Mouse (Mus musculus): Measurements from ENCODE around the gene Tbl1xr1. TPM values are rescaled to one million over a fixed set of nuclear protein-coding genes. Genes with fewer than 3 reads are reported as not detected.

The Tbl1xr1 gene
- total RNA-seq, 2 experiments from 2014 or later = 11.9 to 53.7 TPM

DNA sequence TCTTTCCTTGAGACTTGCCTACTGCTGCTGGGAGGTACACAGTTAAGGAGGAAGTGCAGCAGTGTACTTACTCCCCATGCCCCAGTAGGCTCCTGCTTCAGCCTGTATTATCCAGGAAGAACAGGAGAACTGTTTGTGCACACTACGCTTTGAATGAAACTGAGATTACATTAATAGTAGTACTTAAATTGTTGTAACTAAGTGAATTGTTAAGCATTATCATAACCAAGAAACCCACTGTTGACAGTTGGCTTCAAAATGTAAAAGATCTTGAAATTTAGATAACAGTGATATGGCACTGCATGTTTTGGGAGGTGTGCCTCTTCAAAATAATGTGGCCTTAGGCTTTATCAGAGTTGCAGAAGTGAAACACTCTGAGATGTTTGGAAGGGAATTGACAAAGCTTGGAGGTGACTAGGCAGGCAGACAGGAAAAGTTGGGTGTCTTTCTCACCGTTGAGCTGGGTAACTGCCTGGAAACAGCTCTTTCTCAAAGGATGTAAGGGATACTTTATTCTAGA lies 62.2 kb downstream of the Tbl1xr1 start:
- no peak for ATAC-seq (replicated peaks; ENCODE audit: low FRiP score, poor library complexity, severe bottlenecking)

DNA sequence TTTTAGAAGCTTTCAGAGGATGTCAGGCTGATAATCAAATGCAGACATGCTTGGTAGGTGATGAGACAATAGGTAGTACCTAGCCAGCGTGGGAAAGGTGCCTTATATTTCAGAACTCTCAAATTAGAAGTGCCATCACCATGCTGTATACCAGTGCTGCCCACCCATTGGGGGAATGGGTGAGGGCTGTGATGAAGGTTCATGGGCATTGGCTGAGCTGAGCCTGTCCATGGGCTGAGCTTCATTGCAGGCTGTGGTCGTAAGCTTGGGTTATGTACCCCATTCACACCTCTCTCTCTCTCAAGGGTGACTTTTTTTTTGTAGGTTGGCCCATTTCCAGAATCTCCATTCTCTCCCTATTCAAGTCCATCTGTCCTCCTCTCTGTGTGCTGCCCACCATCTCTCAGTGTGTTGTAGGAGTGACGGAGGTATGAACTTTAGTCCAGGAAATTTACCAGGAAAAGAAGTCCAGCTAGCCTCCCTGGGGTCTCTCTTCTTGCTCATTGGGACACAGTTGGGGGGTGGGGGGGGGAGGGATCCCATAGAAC lies 63.7 kb downstream of the Tbl1xr1 start:
- no peak for ATAC-seq (replicated peaks; ENCODE audit: low FRiP score, poor library complexity, severe bottlenecking)

DNA sequence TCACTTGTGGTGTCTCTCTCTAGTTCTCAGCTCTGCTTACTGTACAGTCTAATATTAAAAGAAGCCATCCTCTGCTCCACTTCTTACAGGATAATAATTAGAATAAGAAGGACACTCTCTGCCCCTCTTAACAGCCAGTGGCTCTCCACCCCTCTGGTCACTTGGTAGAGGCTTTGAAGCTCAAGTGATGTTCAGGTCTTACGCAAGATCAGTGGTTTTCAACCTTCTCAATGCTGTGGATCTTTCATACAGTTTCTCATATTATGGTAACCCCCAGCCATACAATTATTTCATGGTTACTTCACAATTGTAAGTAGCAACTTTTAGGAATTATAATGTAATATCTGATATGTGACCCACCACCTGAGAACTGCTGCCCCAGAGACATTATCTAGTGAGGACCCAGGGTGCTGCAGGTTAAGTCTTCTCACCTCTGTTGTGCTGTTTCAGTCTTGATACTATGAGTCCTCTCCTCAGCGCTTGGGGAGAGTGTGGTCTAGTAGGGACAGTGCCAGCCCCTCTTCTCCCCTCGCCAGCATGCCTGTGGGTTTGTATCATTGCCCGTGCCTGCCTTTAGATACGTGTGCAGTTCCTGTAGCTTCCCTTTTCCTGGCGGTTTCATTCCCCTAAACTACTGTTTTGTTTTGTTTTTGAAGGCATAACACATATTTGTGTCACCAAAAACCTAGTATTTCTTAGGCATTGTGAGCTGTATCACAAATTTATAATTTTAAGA lies 65.7 kb downstream of the Tbl1xr1 start:
- ATAC-seq (replicated peaks; ENCODE audit: low FRiP score, poor library complexity, severe bottlenecking) = no peak

DNA sequence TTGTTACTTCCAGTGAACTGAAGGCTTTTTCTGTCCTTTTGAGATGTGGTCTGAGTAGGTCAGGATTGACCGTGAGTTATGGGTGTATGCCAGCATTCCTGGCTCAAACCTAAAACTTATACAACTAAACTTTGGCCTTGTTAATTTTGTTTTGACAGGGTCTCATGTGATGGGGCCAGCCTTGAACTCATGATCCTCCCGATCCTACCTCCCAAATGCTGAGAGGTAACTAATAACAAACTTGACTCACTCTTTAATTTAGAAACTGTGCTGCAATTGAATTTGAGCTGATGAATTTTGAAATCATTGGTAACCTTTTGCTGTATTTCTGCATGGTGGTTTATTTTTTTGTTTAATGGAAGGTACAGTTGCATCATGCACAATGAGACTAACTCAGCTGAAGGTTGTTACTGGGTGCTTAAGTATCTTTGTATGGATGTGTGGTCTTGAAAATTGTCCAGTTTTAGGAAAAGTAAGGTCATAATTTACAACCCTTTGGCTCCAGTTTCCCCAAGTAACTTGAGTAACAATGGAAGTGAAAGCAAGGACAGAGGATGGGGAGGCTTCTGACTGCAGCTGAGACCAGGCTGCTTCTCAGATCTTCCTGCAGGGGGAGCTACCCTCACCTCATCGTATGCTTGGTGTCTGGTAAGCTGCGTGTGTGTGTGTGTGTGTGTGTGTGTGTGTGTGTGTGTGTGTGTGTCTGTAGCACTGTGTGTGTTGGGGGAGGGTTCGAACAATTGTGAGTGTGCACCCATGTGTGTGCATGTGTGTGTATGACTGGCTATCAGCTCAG lies 66.6 kb downstream of the Tbl1xr1 start:
- ATAC-seq (replicated peaks; ENCODE audit: low FRiP score, poor library complexity, severe bottlenecking) = peak; percentile 64; the same call in 1 of the 2 replicates

DNA sequence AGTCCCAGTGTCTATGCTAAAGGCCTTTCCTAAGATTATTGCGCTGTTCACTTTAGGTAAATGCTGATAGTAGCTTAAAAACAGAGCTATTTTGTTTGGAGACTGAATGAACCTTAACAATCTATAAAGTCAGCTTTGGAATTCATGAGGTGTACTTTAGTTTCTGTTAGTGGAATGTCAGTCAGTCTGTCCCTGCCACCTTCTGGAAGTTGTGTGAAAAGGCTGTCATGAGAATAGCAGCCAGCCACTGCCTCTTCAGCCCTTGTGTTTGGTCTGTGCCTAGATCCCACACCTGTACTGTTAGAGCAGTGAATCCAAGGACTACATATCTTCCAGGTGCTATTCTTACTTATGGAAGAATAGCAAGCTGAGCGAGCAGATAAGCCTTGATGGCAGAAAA lies 67.8 kb downstream of the Tbl1xr1 start:
- ATAC-seq (replicated peaks; ENCODE audit: low FRiP score, poor library complexity, severe bottlenecking) = no peak

DNA sequence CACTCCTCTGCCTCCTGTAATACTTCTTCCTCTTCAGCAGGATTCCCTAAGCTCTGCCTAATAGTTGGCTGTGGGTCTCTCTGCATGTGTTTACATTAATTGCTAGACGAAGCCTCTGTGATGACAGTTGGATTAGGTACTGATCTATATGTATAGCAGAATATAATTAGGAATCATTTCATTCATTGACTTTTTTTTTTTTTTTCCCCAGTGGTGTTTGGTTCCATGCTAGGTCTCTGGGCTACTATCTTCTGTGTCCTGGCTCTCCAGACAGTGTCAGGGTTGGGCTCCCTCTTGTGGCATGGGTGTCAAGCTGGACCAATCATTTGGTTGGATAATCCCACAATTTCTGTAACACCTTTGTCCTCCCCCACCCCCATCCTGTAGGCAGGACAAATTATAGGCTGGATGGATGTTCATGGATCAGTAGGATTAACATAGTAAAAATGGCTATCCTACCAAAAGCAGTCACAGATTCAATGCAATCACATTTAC lies 71.0 kb downstream of the Tbl1xr1 start:
- ATAC-seq (replicated peaks; ENCODE audit: low FRiP score, poor library complexity, severe bottlenecking) = no peak

DNA sequence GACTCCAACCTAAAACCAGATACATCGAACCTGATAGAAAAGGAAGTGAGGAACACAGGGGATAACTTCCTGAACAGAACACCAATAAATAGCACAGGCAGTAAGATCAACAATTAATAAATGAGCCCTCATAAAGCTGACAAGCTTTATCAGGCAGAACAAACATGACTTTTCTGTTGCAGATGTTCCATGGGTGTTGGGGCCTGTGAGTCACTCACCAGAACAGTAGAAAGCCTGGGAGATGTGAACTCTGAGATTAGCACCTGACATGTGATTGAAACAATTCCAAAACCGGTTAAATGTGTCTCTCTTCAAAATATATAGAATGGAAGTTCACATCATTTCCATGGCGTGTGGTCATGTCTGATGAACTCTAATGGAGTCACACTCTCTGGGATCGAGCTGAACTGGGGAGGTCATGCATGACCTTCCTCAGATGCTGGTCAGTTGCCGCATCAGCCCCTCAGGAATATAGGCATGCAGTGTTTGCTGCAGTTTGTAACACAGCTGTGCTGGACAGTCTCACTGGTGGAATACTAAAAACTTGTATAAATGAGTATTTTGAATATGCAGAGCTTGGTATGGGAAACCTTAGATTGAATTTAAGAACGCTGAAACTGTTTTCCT lies 72.0 kb downstream of the Tbl1xr1 start:
- ATAC-seq (replicated peaks; ENCODE audit: low FRiP score, poor library complexity, severe bottlenecking) = no peak

DNA sequence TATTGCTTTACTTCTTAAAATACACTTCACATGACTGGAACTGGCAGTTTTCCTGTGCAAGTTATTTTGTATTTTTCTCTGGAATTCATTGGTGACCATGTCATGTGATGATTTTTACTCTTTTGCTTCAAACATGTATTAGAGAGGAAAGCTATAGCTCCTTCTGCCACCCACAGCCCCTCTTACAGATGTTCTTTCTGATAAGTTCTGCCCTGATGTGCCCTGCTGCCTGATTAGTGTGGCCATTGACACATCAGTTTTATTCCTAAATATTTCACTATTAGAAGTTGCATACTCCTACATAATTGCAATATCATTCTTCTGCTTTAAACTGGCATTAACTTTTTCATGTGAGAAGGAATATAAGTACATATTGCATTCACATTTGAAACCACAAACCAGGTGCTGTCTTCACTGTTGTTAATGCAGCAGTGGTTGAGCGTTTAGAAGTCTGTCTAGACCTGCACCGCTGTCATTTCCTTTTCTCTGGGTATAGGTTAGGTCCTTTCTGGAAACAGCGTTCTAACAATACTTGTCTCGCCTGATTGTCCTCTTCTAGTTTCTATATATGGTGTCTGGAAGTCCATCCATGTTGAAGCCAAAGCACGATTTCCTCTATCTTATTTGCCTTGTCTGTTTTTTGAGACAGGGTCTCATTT lies 74.5 kb downstream of the Tbl1xr1 start:
- no peak for ATAC-seq (replicated peaks; ENCODE audit: low FRiP score, poor library complexity, severe bottlenecking)

DNA sequence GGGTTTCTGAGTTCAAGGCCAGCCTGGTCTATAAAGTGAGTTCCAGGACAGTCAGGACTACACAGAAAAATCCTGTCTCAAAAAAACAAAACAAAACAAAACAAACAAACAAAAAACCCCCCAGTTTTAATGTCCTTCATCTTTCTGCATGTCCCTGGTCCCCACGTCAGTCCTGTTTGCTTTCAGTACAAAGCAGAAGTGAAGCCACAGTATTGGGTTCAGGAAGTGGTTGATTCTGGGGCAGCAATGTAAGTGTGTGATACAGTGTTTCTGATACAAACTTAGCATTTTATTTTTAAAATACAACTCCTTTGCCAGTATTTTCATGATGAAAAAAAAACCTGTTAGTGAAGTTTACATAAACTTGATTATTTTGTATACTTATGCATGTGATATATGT lies 76.3 kb downstream of the Tbl1xr1 start:
- no peak for ATAC-seq (replicated peaks; ENCODE audit: low FRiP score, poor library complexity, severe bottlenecking)

DNA sequence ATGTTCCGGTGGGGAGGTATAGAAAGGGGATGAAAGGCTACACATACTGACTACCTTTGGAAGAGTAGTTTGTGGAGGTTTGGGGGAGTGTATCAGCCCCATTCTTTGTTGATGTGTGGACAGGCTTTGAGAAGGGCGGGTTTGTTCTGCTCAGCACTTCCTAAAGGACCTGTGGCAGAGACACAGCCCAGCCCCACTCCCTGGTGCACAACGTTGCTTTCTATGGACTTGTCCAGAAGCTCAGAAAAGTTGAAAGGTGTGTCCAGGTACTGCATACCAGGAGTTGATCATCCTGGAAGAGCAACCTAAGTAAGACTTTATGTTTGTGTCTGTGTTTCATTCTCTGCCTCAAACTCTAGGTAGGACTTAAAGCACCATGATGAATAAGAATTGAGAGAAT lies 78.1 kb downstream of the Tbl1xr1 start:
- ATAC-seq (replicated peaks; ENCODE audit: low FRiP score, poor library complexity, severe bottlenecking) = no peak

DNA sequence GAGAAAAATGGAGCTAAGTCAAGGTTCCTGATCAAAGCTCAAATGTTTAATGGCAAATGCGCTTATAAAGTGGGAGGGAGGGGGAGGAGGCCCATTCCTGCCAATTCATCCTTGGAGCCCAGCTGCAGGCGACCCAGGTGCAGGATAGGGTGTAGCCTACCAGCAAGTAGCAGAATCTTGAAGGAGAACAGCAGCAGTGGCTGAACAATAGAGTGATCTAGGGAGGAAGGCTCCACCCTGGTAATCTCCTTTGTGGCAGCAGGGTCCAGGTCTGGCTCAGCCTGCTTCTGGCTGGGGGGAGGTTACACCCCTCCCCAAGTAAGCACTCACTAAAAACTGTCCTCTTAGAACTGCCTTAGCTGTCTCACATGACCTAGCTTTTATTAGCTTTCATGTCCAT lies 79.9 kb downstream of the Tbl1xr1 start:
- ATAC-seq (replicated peaks; ENCODE audit: low FRiP score, poor library complexity, severe bottlenecking) = no peak

DNA sequence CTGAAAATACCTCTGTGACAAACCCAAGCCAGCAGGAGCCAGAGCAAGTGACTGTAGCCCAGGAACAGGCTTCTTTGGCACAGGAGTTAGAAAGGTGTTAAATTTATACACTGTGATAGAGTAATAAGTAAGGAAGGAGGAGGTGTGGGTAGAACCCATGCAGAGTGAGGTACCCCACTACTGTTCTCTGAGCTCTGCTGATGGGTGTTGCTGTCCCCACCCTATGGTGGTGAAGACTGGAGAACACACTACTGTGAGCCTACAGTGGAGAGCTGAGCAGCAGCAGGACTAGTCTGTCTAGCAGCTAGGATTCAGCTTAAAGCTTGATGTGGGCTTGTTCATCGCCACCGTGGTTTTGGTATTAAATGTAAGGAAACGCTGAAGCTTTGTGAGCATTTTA lies 86.5 kb downstream of the Tbl1xr1 start:
- no peak for ATAC-seq (replicated peaks; ENCODE audit: low FRiP score, poor library complexity, severe bottlenecking)

DNA sequence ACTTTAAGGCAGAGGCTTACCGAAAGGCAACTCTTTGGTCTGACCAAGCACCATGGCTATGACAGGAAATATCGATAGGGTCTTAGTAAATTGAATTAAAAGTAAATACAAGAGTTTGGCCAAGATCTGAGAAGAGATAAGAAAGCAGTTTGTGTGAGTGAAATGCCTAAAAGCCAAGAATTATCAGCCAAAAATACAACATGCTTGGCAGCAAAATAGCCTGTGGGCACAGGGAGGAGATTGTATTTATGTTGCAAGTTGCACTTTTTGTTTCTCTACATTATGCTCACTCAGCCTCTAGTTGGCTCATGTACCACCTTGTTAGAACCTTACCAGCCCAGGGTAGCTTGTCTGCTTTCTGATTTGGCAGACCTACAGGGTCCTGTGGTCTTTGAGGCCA lies 91.4 kb downstream of the Tbl1xr1 start:
- no peak for ATAC-seq (replicated peaks; ENCODE audit: low FRiP score, poor library complexity, severe bottlenecking)

DNA sequence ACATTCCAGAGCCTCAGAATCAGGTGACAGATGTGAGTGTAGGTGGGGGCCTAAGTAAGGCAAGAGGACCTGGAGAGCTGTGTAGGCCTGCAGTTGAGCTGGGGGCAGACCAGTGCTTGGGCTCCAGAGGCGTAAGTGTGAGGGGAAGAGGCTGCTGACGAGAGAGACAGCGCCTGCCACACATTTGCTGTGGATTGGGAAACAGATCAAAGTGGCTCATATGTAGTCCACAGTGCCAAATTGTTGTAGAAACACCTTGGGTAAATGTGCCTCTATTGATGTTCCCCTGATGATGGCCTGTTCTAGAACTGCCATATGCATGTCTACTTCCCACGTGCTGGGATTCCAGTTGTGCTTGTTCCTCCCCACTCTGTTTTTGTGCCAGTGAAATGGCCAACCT lies 92.0 kb downstream of the Tbl1xr1 start:
- no peak for ATAC-seq (replicated peaks; ENCODE audit: low FRiP score, poor library complexity, severe bottlenecking)

DNA sequence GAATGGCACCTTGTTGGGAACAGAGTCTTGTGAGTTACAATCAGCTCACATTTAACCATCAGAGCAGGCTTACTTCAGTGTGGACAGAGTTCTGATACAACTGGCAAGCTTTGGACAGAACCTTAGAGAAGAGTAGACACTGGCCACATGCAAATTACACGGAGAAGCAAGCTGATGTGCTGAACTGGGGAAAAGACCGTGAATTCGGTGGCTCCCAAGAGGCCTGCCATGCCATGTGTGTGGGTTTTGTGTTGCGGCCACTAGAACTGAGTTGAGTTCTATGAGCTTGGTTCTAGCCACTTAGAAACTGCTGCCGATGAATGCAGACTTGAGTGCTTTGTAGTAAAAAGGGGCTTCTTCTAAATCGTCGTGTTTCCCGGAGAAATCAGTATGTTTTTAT lies 95.1 kb downstream of the Tbl1xr1 start:
- no peak for ATAC-seq (replicated peaks; ENCODE audit: low FRiP score, poor library complexity, severe bottlenecking)

DNA sequence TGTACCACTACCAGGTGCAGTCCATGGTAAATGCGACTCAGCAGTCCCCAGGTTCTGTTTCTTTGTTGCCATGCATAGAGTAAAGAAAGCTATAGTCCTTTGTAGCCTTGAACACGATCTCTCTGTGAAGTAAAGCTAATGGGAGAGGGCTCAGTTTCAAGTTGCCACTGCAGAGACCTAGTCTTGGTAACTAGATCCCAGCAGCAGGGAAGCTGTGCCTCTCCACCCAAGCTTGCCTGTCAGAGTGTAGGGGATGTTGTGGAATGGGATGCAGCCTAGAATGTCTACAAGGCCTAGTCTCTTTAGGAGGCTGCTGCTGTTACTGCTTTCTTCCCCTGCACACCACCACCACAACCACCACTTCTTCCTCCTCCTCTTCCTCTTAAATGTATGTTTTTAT lies 96.0 kb downstream of the Tbl1xr1 start:
- no peak for ATAC-seq (replicated peaks; ENCODE audit: low FRiP score, poor library complexity, severe bottlenecking)

DNA sequence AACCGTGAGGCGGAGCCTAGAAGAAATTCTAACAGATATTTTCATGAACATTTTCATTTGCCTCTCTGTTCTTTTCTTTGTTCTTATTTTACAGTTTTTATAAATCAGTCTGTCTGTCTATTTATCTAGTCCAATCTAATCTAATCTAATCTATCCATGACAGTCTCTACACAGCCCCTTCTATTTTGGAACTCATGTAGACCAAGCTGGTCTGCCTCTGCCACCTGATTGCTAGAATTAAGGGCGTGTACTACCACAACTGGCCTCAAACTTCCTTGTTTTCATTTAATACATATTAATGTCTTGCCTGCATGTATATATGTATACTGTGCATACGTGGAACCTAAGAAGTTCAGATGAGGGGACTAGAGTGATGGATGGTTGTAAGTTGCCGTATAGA lies 96.7 kb downstream of the Tbl1xr1 start:
- no peak for ATAC-seq (replicated peaks; ENCODE audit: low FRiP score, poor library complexity, severe bottlenecking)

DNA sequence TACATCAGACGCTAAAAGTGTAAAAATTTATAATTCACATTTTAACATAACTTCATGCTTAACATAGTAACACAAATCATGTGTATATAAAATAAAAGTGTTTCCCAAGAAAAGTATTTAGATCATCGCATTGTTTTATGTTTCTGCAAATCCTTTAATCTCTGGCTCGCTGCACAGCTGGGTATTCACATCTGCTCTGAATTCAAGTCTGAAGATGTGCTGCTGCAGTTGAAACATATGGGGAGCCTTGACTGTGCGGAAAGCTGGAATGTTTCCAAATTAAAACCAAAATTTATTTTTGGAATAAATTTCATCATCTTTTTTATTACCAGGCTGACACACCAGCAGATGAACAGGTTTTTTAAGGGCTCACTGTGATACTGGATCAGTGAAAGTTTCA lies 97.8 kb downstream of the Tbl1xr1 start:
- ATAC-seq (replicated peaks; ENCODE audit: low FRiP score, poor library complexity, severe bottlenecking) = no peak

DNA sequence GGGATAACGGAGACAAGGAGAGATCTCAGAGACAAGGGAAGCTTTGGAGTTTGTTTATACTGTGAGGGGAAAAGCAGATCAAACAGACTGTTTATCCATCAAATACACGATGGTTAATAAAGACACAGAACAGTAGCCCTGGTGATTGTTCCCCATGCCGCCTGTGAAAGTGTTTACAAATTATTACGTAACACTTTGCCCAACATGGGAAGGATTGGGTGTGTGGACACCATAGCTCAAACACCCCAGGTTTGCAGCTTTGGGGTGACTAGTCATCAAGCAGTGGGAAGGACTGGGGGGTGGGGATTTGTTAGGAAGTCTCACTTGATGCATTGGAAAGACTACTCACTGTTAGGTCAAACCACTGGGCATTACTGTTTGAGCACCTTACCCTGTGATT lies 103.6 kb downstream of the Tbl1xr1 start:
- ATAC-seq (replicated peaks; ENCODE audit: low FRiP score, poor library complexity, severe bottlenecking) = no peak

DNA sequence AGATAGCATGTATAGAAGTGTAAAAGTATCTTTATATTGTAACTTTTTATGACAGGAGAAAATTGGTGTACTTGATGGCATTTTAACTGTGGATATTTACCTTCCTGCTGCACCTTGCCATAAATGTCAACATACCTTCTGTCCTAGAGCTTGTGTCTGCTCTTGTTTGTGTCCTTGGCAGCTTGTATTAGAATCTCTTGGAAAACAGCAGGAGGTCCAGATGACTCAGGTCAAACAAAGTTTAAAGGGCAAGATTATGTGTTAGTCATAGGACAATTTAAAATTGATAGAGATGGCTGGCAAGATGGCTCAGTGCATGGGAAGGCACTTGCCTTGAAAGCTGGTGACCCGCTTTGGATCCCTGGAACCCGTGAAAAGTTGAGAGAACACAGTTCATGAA lies 104.6 kb downstream of the Tbl1xr1 start:
- ATAC-seq (replicated peaks; ENCODE audit: low FRiP score, poor library complexity, severe bottlenecking) = no peak

Measured in erythroid progenitor cell, adult 5-6 weeks (primary cell).